Mouse (Mus musculus) T-cell, adult 2 months (primary cell): ENCODE data around the gene Vmn1r112.
"Not testable (repeated sequence)": the region's sequence is repeated elsewhere in the genome, so short reads cannot be mapped to it uniquely, and the experiment has no call there.

Experiments used
- DNase-seq: peaks from one replicate; pipeline ENCODE4 v3.0.0; 2022; ENCODE audit warnings: low spot score

Gene Vmn1r112

DNA sequence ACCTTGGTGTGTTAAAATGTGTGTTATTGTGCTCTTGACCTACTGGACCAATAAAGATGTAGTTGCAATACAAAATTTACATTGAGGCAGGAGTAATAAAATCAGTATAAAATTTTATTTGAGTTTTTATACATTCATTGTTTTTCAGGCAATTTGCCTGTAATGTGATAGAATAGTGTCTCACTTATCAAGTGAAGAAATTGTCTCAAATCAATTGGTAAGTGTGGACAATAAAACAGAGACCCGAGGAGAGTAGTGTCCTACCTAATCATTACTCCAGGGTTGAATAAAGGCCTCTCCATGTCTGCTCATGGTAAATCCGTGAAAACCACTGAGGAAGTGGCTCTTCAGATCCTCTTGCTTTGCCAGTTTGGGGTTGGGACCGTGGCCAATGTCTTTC, at the start of gene Vmn1r112:
TSS of gene Vmn1r112 (plus strand) at position 301 of the 400 bp plus-strand sequence.
- not testable (repeated sequence) for DNase-seq

DNA sequence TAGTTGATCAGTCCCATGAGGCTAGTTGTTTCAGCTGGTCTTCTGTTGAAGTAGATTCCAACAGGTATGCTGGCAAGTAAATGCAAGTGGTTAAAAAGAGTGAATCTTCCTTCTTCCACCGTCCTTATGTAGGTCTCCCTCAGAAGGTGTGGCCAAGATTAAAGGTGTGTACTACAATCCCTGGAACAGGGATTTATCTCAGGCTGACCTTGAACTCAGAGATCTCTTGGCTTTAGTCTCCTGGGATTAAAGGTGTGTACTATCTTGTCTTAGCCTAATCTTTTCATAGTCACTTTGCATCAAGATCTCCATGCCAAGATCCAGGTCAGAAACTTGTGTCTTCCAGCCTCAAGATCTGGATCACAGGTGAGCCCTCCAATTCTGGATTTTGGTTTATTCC, 40.5 kb upstream of the Vmn1r112 start, which contains the start of gene Gm10668:
TSS of gene Gm10668 (minus strand) at position 101 of the 400 bp plus-strand sequence.
- DNase-seq: not testable (repeated sequence)

DNA sequence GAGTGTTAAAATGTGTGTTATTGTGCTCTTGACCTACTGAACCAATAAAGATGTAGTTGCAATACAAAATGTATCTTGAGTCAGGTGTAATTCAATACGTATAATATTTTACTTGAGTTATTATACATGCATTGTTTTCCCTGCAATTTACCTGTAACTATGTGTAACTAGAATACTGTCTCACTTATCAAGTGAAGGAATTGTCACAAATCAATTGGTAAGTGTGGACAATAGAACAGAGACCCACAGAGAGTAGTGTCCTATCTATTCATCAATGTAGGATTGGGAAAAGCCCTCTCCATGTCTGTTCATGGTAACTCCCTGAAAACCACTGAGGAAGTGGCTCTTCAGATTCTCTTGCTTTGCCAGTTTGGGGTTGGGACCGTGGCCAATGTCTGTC, 16.0 kb downstream of the Vmn1r112 start, which contains the start of gene Vmn1r113:
TSS of gene Vmn1r113 (plus strand) at position 301 of the 400 bp plus-strand sequence.
- DNase-seq: not testable (repeated sequence)

DNA sequence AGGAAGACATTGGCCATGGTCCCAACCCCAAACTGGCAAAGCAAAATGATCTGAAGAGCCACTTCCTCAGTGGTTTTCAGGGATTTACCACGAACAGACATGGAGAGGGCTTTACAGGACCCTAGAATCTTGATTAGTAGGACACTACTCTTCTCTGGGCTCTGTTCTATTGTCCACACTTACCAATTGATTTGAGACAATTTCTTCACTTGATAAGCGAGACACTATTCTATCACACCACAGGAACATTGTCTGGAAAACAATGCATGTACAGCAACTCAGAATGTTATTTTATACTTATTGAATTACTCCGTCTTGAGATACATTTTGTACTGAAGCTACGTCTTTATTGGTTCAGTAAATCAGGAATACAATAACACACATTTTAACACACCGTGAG, 41.1 kb downstream of the Vmn1r112 start, which contains the start of gene Vmn1r114:
TSS of gene Vmn1r114 (minus strand) at position 101 of the 400 bp plus-strand sequence.
- DNase-seq: not testable (repeated sequence)
